Mouse (Mus musculus): ENCODE measurements around the gene Ing5.

- no peak for TF ChIP-seq POLR2A (IDR thresholded peaks at IDR 0.05; ENCODE audit: borderline replicate concordance, insufficient read depth, low read length)
- no peak for TF ChIP-seq CTCF (IDR thresholded peaks at IDR 0.05; ENCODE audit: borderline replicate concordance, insufficient read depth, low read depth, low read length)
These were observed 22.2 kb downstream of the Ing5 start for GRCm38 (mm10) chr1:93825771-93826539.
